Mouse (Mus musculus): Measurements from ENCODE around the gene Acadvl. TPM values are rescaled to one million over a fixed set of nuclear protein-coding genes. Genes with fewer than 3 reads are reported as not detected.

The Acadvl gene
- polyA plus RNA-seq, 1 experiment from 2014 or later: 95.5 TPM

DNA sequence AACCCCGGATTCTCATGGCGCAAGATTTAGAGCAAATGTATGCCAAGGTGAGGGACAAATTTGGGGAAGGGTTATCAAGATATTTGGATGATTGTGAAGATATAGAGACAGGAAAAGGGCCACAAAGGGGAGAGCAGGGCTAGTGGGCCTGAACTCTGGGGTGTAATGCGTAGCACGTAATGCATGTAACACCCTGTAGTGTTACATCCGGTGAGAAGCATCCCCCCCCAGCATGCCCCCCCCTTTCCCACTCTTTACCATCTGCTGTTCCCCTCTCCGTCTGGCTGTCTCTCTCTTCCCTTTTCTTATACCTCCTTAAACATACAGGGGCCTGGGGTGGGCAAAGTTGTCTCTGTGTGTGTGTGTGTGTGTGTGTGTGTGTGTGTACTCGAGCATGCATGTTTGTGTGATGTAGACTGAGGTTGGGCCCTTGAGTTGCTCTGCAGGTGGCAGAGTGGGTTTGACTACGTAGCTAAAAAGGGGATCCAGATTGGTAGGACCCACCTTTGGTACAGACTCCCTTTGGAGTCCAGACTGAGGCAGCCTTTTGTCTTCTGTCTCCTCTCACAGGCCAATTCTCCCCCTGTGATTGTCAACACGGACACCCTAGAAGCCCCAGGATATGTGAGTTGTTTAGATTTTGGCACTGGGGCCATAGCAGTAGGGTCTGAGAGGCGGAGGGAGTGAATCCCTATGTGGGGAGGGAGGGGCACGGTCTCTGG, 14.8 kb upstream of the Acadvl start:
- Histone ChIP-seq H3K27ac (replicated peaks; ENCODE audit: low read depth, low read length) (peak overlapping the region; percentile 95), H3K4me3 (ENCODE audit: low read depth, low read length) (peak overlapping the region; percentile 22), H3K9me3 (ENCODE audit: control insufficient read depth, low read length) (no peaks in the 10 kb centered on the region), H3K9ac (ENCODE audit: low read depth, low read length) (no peak overlapping the region), H3K36me3 (ENCODE audit: control insufficient read depth, insufficient read depth, low read length) (peaks cover 48% of the 10 kb centered on the region), H3K27me3 (replicated peaks; ENCODE audit: control insufficient read depth, insufficient read depth, low read length) (no peaks in the 10 kb centered on the region), H3K4me1 (ENCODE audit: control insufficient read depth, insufficient read depth, low read length) (peaks cover 48% of the 10 kb centered on the region), H3K4me2 (ENCODE audit: low read depth, low read length) (peak overlapping the region; percentile 51)
- ATAC-seq (ENCODE audit: low read depth) (peak; percentile 8; the same call in 1 of the 2 replicates), DNase-seq (ENCODE audit: low spot score) (no peak)
- WGBS: 45% methylated on average over 11 of the region's 11 CpGs

DNA sequence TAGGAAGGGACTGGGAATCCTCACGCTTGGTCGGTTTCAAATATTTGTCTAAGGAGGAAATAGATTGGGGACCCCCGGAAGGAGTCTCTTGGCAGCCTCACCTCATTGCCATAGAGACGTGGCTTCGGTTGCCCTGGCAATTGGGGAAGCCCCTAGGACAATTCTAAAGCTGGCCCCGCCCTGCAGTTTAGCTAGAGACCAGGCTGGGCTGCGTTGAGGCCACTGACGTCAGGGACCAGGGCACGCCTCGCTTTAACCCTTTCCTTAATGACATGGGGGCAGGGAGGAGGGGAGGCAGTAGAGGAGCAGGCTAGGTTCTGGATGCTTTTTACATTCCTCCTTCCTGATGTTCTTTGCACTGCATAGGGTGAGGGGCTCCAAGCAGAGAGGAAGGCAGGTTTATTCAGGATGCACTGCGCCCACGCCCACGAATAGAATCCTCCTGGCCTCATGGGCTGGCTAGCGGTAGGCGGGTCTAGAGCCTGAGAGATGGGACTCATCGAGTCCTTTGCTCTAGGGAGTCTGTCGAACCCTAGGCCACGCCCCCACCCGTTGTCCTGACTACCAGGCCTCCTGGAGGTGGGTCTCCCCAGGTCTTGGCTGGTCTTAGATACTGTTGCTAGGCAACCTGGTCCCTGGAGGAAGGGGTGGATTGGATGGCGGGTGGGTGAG, 14.1 kb upstream of the Acadvl start:
- 2% methylated on average over 20 of the region's 20 CpGs for WGBS
- no peaks in the 10 kb centered on the region for H3K27me3 ChIP-seq (replicated peaks; ENCODE audit: control insufficient read depth, insufficient read depth, low read length)
- peaks cover 51% of the 10 kb centered on the region for H3K4me1 ChIP-seq (ENCODE audit: control insufficient read depth, insufficient read depth, low read length)
- ATAC-seq (ENCODE audit: low read depth) (peak; percentile 92), DNase-seq (ENCODE audit: low spot score) (peak; percentile 98)
- peak overlapping the region; percentile 95 for H3K27ac ChIP-seq (replicated peaks; ENCODE audit: low read depth, low read length)
- peak overlapping the region; percentile 51 for H3K4me2 ChIP-seq (ENCODE audit: low read depth, low read length)
- H3K9ac ChIP-seq (ENCODE audit: low read depth, low read length): 0 out of 2 replicates have a peak overlapping the region, but pooled peaks have one; percentile 40
- no peaks in the 10 kb centered on the region for H3K9me3 ChIP-seq (ENCODE audit: control insufficient read depth, low read length)
- H3K4me3 ChIP-seq (ENCODE audit: low read depth, low read length): peak overlapping the region; percentile 22
- peaks cover 40% of the 10 kb centered on the region for H3K36me3 ChIP-seq (ENCODE audit: control insufficient read depth, insufficient read depth, low read length)

GRCm38 (mm10) chr11:70028401-70029129, 13.4 kb upstream of the Acadvl start:
- no peak for DNase-seq (ENCODE audit: low spot score)
- WGBS: 19% methylated on average over 12 of the region's 12 CpGs
- H3K9ac ChIP-seq (ENCODE audit: low read depth, low read length): peak overlapping the region; percentile 45; the same call in 1 of the 2 replicates
- 0 out of 2 replicates have a peak, but pooled peaks have one; percentile 0 for ATAC-seq (ENCODE audit: low read depth)
- no peaks in the 10 kb centered on the region for H3K27me3 ChIP-seq (replicated peaks; ENCODE audit: control insufficient read depth, insufficient read depth, low read length)
- peak overlapping the region; percentile 51 for H3K4me2 ChIP-seq (ENCODE audit: low read depth, low read length)
- peak overlapping the region; percentile 22 for H3K4me3 ChIP-seq (ENCODE audit: low read depth, low read length)
- peak overlapping the region; percentile 95 for H3K27ac ChIP-seq (replicated peaks; ENCODE audit: low read depth, low read length)
- H3K9me3 ChIP-seq (ENCODE audit: control insufficient read depth, low read length): no peaks in the 10 kb centered on the region
- peaks cover 53% of the 10 kb centered on the region for H3K4me1 ChIP-seq (ENCODE audit: control insufficient read depth, insufficient read depth, low read length)
- H3K36me3 ChIP-seq (ENCODE audit: control insufficient read depth, insufficient read depth, low read length): peaks cover 33% of the 10 kb centered on the region

GRCm38 (mm10) chr11:70027397-70027796, 12.2 kb upstream of the Acadvl start:
- 40% methylated on average over 6 of the region's 9 CpGs for WGBS
- no peaks in the 10 kb centered on the region for H3K9me3 ChIP-seq (ENCODE audit: control insufficient read depth, low read length)
- H3K4me2 ChIP-seq (ENCODE audit: low read depth, low read length): peak overlapping the region; percentile 51
- peak overlapping the region; percentile 95 for H3K27ac ChIP-seq (replicated peaks; ENCODE audit: low read depth, low read length)
- peak overlapping the region; percentile 20; the same call in 1 of the 2 replicates for H3K4me3 ChIP-seq (ENCODE audit: low read depth, low read length)
- peaks cover 59% of the 10 kb centered on the region for H3K4me1 ChIP-seq (ENCODE audit: control insufficient read depth, insufficient read depth, low read length)
- H3K9ac ChIP-seq (ENCODE audit: low read depth, low read length): peak overlapping the region; percentile 42
- peaks cover 22% of the 10 kb centered on the region for H3K36me3 ChIP-seq (ENCODE audit: control insufficient read depth, insufficient read depth, low read length)
- H3K27me3 ChIP-seq (replicated peaks; ENCODE audit: control insufficient read depth, insufficient read depth, low read length): no peaks in the 10 kb centered on the region
- DNase-seq (ENCODE audit: low spot score) (no peak), ATAC-seq (ENCODE audit: low read depth) (no peak)

DNA sequence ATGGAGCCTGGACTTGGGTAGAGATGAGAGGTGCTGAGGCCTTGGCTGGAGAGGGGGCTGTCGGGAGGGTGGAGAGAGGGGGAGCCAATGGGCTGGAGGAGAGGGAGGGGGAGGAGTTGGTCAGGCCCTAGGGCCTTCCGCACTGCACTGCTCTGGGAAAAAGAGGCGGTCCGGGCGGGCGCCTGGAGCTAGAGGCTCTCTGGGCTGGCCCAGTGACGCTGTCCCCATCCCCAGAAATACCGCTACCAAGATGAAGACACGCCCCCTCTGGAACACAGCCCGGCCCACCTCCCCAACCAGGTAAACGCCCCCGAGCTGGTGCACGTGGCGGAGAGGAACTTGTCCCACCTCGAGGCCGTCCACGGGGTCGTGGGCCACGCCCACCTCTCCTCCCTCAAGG, 11.5 kb upstream of the Acadvl start:
- ATAC-seq (ENCODE audit: low read depth) (peak; percentile 50), DNase-seq (ENCODE audit: low spot score) (peak; percentile 82)
- WGBS: 5% methylated on average over 15 of the region's 19 CpGs
- Histone ChIP-seq H3K9ac (ENCODE audit: low read depth, low read length) (peak overlapping the region; percentile 42), H3K4me2 (ENCODE audit: low read depth, low read length) (peak overlapping the region; percentile 51), H3K27me3 (replicated peaks; ENCODE audit: control insufficient read depth, insufficient read depth, low read length) (no peaks in the 10 kb centered on the region), H3K4me3 (ENCODE audit: low read depth, low read length) (peak overlapping the region; percentile 20), H3K9me3 (ENCODE audit: control insufficient read depth, low read length) (no peaks in the 10 kb centered on the region), H3K27ac (replicated peaks; ENCODE audit: low read depth, low read length) (peak overlapping the region; percentile 95), H3K36me3 (ENCODE audit: control insufficient read depth, insufficient read depth, low read length) (peaks cover 15% of the 10 kb centered on the region), H3K4me1 (ENCODE audit: control insufficient read depth, insufficient read depth, low read length) (peaks cover 59% of the 10 kb centered on the region)

DNA sequence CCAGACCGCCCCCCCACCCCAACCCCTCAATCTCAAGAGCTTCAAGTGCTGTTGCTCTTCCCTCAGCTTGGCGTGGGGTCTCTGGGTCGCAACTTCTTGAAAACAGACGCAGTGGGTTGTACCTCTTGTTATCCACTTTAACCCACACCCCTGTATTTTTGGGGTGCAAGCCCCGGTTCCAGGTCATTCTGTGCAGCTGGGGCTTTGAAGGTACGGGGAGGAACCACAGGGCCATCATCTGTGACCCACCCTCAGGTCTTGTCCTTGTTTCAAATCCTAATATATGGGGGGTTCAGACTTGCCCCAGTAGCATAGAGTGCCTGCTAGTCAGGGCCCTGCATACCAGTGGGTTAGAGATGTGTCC, 8.9 kb upstream of the Acadvl start:
- DNase-seq (ENCODE audit: low spot score): no peak
- Histone ChIP-seq H3K9ac (ENCODE audit: low read depth, low read length) (peak overlapping the region; percentile 57), H3K27ac (replicated peaks; ENCODE audit: low read depth, low read length) (no peak overlapping the region; the same call in 1 of the 2 replicates)

GRCm38 (mm10) chr11:70023481-70024150, 8.4 kb upstream of the Acadvl start:
- peak overlapping the region; percentile 57 for H3K9ac ChIP-seq (ENCODE audit: low read depth, low read length)
- peak; percentile 52 for DNase-seq (ENCODE audit: low spot score)
- H3K4me3 ChIP-seq (ENCODE audit: low read depth, low read length): peak overlapping the region; percentile 28
- H3K27me3 ChIP-seq (replicated peaks; ENCODE audit: control insufficient read depth, insufficient read depth, low read length): no peaks in the 10 kb centered on the region
- H3K27ac ChIP-seq (replicated peaks; ENCODE audit: low read depth, low read length): no peak overlapping the region; the same call in 1 of the 2 replicates
- H3K9me3 ChIP-seq (ENCODE audit: control insufficient read depth, low read length): no peaks in the 10 kb centered on the region
- H3K4me2 ChIP-seq (ENCODE audit: low read depth, low read length): peak overlapping the region; percentile 60
- no peak for ATAC-seq (ENCODE audit: low read depth)
- H3K4me1 ChIP-seq (ENCODE audit: control insufficient read depth, insufficient read depth, low read length): peaks cover 55% of the 10 kb centered on the region
- H3K36me3 ChIP-seq (ENCODE audit: control insufficient read depth, insufficient read depth, low read length): no peaks in the 10 kb centered on the region
- WGBS: 5% methylated on average over 21 of the region's 29 CpGs

More for the DNA sequence above, 8.9 kb upstream of the Acadvl start:
- H3K9me3 ChIP-seq (ENCODE audit: control insufficient read depth, low read length): no peaks in the 10 kb centered on the region
- 9% methylated on average over 6 of the region's 6 CpGs for WGBS
- no peaks in the 10 kb centered on the region for H3K27me3 ChIP-seq (replicated peaks; ENCODE audit: control insufficient read depth, insufficient read depth, low read length)
- H3K4me1 ChIP-seq (ENCODE audit: control insufficient read depth, insufficient read depth, low read length): peaks cover 60% of the 10 kb centered on the region
- no peaks in the 10 kb centered on the region for H3K36me3 ChIP-seq (ENCODE audit: control insufficient read depth, insufficient read depth, low read length)
- H3K4me2 ChIP-seq (ENCODE audit: low read depth, low read length): peak overlapping the region; percentile 60
- H3K4me3 ChIP-seq (ENCODE audit: low read depth, low read length): peak overlapping the region; percentile 28
- no peak for ATAC-seq (ENCODE audit: low read depth)
